Mouse (Mus musculus): ENCODE results near the gene Zfp213. TPM values are rescaled to one million over a fixed set of nuclear protein-coding genes. Genes with fewer than 3 reads are reported as not detected.
A peak's percentile ranks its signal among the peaks of the same experiment; 100 is the strongest.
"Not testable (repeated sequence)": the region's sequence is repeated elsewhere in the genome, so short reads cannot be mapped to it uniquely, and the experiment has no call there.

The Zfp213 gene
- polyA plus RNA-seq, 1 experiment: 3.4 TPM

DNA sequence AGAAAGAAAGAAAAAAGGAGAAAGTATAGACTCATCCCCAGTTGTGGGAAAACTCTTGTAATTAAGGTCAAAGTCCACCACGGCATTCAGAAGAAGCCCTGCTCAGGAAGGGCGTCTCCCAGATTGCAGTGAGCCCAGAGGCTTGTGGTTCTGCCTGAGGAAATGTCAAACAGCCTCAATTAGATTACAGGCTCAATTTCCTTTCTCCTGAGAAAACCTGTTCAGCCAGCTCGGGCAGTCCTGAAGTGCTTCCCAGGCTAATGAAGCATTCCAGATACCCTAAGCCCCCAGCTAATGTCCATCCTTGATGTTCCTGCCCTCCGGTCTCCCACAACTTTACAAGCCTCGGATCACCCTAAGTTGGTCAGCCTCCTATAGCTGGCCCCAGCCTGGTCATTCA lies 20.7 kb downstream of the Zfp213 start:
- Histone ChIP-seq H3K4me1 (ENCODE audit: control insufficient read depth, insufficient read depth, insufficient read length, low read length) (peaks cover 8% of the 10 kb centered on the region; the same call in 1 of the 2 replicates), H3K4me3 (ENCODE audit: insufficient read depth, low read depth, low read length) (no peak overlapping the region; the same call in 1 of the 2 replicates), H3K27ac (replicated peaks; ENCODE audit: low read depth, low read length) (peak overlapping the region; percentile 92)

DNA sequence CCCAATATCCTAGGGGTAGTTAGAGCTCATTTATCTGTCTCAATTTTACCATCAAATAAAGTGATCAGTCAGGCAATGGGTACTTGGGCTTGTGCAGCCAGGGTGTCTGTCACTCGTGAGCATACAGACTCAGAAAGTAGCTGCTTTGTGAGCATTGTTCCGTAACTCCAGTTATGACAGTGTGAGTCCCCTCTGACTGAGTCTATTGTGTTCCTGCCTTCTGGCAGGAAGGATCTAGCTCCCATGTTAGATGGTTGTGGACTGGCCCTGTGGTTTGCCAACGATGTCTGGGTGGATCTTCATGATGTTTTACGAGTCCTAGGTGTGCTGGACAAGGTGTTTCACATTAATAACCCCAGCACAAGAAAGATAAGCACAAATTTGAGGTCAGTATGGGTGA lies 21.2 kb downstream of the Zfp213 start:
- Histone ChIP-seq H3K4me1 (ENCODE audit: control insufficient read depth, insufficient read depth, insufficient read length, low read length) (peaks cover 9% of the 10 kb centered on the region; the same call in 1 of the 2 replicates), H3K27ac (replicated peaks; ENCODE audit: low read depth, low read length) (peak overlapping the region; percentile 92), H3K4me3 (ENCODE audit: insufficient read depth, low read depth, low read length) (no peak overlapping the region)

DNA sequence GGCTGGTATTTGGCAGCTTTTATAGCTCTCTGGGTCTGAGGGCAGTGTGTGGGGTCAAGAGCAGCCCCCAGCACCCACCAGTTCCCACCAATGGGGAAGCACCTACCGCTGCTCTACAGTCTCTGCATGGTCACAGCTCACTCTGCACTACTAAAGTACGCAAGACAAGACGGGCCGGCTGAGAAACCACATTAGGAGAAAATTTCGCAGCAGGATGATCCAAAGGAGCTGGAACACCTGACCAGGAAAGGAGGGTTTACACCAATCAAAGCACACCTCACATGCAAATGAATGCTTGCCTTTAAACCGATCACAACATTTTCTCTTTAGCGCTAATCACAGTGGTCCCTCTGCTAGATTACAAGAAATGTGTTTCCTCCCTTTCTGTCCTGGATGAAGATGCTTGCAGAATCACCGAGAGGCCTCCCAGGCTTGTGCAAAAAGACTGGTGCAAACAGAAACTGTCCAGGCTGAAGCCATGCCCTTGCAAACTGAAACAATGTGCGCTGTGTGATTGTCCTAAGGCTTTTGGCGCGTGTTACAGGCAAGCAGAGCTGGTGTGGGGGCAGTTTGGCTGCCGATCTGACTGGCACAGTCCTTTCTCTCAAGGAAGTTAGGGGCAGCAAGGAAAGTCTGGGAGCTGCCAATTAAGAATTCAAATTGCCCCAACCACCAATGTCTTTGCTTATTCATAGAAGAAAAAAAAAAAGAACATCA lies 21.9 kb downstream of the Zfp213 start:
- no peak overlapping the region; the same call in 1 of the 2 replicates for H3K4me3 ChIP-seq (ENCODE audit: insufficient read depth, low read depth, low read length)
- peaks cover 9% of the 10 kb centered on the region; the same call in 1 of the 2 replicates for H3K4me1 ChIP-seq (ENCODE audit: control insufficient read depth, insufficient read depth, insufficient read length, low read length)
- peak overlapping the region; percentile 26; the same call in 1 of the 2 replicates for H3K27ac ChIP-seq (replicated peaks; ENCODE audit: low read depth, low read length)

- no peak overlapping the region for H3K4me3 ChIP-seq (ENCODE audit: insufficient read depth, low read depth, low read length)
- H3K27ac ChIP-seq (replicated peaks; ENCODE audit: low read depth, low read length): no peak overlapping the region
- H3K4me1 ChIP-seq (ENCODE audit: control insufficient read depth, insufficient read depth, insufficient read length, low read length): peaks cover 9% of the 10 kb centered on the region; the same call in 1 of the 2 replicates
These were observed 23.2 kb downstream of the Zfp213 start for GRCm38 (mm10) chr17:23540605-23541475.

DNA sequence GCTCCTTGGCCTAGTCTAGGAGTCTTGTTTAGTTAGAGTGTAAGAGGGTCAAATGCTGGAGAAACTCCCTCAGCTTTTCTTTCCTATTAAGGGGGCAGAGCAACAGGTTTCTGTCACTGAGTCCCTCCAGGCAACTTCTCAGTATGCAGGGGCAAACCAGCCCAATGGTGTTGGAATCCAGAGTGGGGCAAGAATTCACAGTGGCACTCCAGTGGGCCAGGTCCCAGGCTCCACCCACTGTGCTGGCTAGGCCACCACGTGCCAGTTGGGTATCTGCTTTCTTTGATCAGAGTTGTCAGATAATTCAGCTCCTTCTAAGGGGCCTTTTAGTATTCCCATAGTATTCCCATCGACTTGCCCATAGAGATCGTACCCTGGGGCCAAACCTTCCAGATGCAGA lies 23.9 kb downstream of the Zfp213 start:
- H3K4me1 ChIP-seq (ENCODE audit: control insufficient read depth, insufficient read depth, insufficient read length, low read length): peaks cover 9% of the 10 kb centered on the region; the same call in 1 of the 2 replicates
- H3K4me3 ChIP-seq (ENCODE audit: insufficient read depth, low read depth, low read length): no peak overlapping the region
- no peak overlapping the region for H3K27ac ChIP-seq (replicated peaks; ENCODE audit: low read depth, low read length)

- H3K4me1 ChIP-seq (ENCODE audit: control insufficient read depth, insufficient read depth, insufficient read length, low read length): peaks cover 9% of the 10 kb centered on the region; the same call in 1 of the 2 replicates
- H3K27ac ChIP-seq (replicated peaks; ENCODE audit: low read depth, low read length): no peak overlapping the region
- H3K4me3 ChIP-seq (ENCODE audit: insufficient read depth, low read depth, low read length): no peak overlapping the region; the same call in 1 of the 2 replicates
These were observed 24.4 kb downstream of the Zfp213 start for GRCm38 (mm10) chr17:23539608-23540007.

DNA sequence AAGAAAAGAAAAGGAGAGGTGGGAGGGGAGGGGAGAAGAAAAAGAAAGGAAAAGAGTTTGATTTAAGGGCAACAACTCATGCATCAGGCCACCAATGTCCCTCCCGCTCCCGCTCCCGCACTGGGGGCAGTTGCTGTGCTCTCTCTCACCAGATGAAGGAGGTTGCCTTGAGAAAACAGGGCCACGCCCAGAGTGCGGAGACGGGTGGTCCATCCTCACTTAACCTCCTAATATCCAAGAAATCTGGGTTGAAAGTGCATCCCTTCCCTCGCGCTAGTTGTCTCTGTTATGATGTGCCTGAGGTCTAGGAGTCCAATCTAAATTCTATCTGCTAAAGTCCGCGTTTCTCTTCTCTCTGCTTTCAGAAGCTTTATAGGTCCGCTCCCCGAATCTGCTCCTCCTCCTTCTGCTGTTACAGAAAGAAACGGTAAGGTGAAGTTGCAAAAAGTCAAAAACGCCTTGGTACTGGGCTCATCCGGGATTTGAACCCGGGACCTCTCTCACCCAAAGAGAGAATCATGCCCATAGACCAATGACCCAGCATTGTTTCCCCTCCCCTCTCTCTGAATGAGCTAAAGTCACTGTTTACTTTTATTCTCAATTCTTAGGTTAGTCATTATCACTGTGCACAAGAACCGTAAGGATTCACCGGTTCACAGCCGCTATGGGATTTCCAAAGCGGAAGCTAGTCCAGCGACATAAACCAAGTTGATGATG lies 25.6 kb downstream of the Zfp213 start:
- Histone ChIP-seq H3K4me1 (ENCODE audit: control insufficient read depth, insufficient read depth, insufficient read length, low read length) (peaks cover 5% of the 10 kb centered on the region; the same call in 1 of the 2 replicates), H3K27ac (replicated peaks; ENCODE audit: low read depth, low read length) (no peak overlapping the region), H3K4me3 (ENCODE audit: insufficient read depth, low read depth, low read length) (peak overlapping the region; percentile 12; the same call in 1 of the 2 replicates)

- peak overlapping the region; percentile 12; the same call in 1 of the 2 replicates for H3K4me3 ChIP-seq (ENCODE audit: insufficient read depth, low read depth, low read length)
- peaks cover 2% of the 10 kb centered on the region; the same call in 1 of the 2 replicates for H3K4me1 ChIP-seq (ENCODE audit: control insufficient read depth, insufficient read depth, insufficient read length, low read length)
- no peak overlapping the region for H3K27ac ChIP-seq (replicated peaks; ENCODE audit: low read depth, low read length)
These were observed 26.3 kb downstream of the Zfp213 start for GRCm38 (mm10) chr17:23537554-23538255.

GRCm38 (mm10) chr17:23535046-23535788 lies 28.8 kb downstream of the Zfp213 start:
- not testable (repeated sequence) for H3K27ac ChIP-seq (replicated peaks; ENCODE audit: low read depth, low read length); H3K4me1 ChIP-seq (ENCODE audit: control insufficient read depth, insufficient read depth, insufficient read length, low read length)
- peak overlapping the region; percentile 25 for H3K4me3 ChIP-seq (ENCODE audit: insufficient read depth, low read depth, low read length)

DNA sequence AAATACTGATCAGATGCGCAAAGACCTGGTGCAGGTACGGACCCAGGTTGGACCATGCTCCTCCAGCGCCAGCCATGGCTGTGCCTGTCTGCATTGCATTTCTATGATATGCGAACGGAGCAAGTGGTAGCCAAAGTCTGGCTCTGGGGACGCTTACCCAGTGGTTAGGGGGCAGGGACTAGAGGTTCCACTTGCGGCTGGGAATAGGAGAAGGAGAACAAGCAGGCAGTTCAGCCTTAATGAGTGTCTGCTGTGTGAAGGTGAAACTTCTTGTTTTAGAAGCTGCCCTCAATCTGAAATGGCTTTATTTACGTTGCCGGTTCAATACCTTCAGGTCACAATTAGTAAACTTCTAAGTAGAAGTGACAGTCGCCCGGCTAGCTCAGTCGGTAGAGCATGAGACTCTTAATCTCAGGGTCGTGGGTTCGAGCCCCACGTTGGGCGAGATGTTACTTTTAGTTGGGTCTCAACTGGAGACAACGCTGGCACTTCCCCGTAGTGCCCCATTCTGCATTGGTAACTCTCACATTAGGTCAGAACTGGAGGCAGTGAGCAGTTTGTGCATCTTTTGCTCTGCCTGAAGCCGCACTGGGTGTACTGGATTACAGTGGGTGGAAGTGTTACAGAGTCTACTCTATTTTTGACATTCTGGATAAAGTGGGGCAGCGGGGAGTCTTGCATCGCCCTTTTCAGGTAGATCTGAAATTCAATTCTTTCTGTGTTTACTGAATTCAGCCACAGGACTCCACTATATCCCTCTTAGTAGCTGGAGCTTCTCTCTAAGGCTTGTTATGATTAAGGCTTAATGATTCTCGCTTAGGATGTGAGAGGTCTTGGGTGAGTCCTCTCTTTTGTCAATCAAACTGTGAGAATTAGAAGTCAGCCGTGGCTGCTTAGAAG lies 30.2 kb downstream of the Zfp213 start:
- H3K27ac ChIP-seq (replicated peaks; ENCODE audit: low read depth, low read length); H3K4me1 ChIP-seq (ENCODE audit: control insufficient read depth, insufficient read depth, insufficient read length, low read length); H3K4me3 ChIP-seq (ENCODE audit: insufficient read depth, low read depth, low read length): not testable (repeated sequence)

- H3K27ac ChIP-seq (replicated peaks; ENCODE audit: low read depth, low read length); H3K4me1 ChIP-seq (ENCODE audit: control insufficient read depth, insufficient read depth, insufficient read length, low read length); H3K4me3 ChIP-seq (ENCODE audit: insufficient read depth, low read depth, low read length): not testable (repeated sequence)
These were observed 32.6 kb downstream of the Zfp213 start for GRCm38 (mm10) chr17:23531408-23531807.

GRCm38 (mm10) chr17:23522941-23523732 lies 40.9 kb downstream of the Zfp213 start:
- H3K27ac ChIP-seq (replicated peaks; ENCODE audit: low read depth, low read length); H3K4me3 ChIP-seq (ENCODE audit: insufficient read depth, low read depth, low read length); H3K4me1 ChIP-seq (ENCODE audit: control insufficient read depth, insufficient read depth, insufficient read length, low read length): not testable (repeated sequence)
